Mouse (Mus musculus): Measurements from ENCODE around the gene Pgm2l1.
"Not testable (repeated sequence)": the region's sequence is repeated elsewhere in the genome, so short reads cannot be mapped to it uniquely, and the experiment has no call there.

Gene Pgm2l1

DNA sequence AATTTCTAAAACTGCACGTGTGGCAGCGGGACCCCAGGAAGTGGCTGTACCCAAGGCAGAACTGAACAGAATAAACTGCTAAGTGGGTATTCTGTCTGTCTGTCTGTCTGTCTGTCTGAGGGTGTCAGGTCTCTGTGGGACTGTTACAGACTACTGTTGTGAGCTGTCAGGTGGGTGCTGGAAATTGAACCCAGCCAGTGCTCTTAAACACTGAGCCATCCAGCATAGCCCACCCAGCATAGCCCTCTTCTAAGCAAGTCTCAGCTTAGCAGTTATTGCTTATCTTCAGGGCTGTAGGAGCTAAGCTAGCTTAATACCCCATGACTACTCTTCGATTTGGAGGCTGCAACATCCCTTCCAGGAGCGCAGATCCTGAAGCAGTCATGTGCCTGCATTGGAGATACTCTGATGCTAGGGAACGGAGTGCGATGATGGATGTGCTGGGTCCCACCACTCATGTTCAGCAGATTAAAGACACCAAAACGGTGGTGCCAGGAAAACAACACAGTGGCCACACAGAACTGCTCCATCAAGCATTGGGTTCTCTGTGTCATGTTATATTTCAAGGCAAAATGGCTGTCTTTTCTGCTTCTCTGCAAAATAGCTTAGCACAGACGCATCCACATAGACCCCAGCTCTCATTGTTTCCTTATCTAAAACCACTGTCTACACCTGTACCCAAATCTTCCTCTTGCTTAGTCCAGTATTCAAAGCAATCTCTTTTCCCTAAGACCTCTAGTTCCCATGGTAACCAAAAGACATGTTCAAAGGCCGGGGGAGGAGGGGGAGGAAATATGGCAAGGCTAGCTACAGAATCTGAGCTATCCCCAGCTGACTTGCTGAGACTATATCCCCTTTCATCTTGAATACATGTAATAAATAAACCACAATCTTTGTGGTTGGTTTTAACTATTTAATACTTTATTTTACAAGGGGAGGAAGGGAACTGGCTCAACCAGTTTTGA lies 10.3 kb upstream of the Pgm2l1 start:
- ATAC-seq (ENCODE audit: insufficient number of reproducible peaks, low FRiP score, low TSS enrichment), result no peak

DNA sequence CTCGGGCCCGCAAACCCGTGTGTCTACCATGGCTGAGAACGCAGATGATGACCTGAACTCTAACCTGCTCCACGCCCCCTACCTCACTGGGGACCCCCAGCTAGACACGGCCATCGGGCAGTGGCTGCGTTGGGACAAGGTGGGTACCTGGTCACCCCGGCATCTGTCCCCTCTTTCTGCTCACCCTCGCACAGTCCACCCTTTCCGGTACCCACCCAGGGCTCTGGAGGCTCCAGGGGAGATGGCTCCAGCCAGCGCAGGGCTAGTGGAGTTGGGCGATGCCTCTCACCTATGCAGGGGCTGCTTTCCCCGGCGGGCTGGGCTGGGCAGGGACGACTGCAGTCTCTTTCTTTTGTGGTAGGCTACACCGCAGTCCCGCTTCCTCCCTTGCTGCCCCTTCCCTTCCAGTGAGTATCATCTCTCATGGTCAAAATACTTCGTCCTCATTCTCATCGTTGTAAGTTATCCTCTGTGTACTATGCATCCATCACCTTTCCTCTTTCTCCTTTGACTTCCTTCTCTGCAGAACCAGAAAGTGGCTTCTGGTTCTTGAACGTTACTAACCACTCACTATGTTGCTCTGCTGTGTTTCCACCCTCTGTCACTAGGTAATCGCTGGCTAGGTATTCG lies 817 bp downstream of the Pgm2l1 start:
- no peak; the same call in 1 of the 2 replicates for ATAC-seq (ENCODE audit: insufficient number of reproducible peaks, low FRiP score, low TSS enrichment)

- no peak for ATAC-seq (ENCODE audit: insufficient number of reproducible peaks, low FRiP score, low TSS enrichment)
Measured at GRCm38 (mm10) chr7:100228957-100229356, 1.8 kb downstream of the Pgm2l1 start.

GRCm38 (mm10) chr7:100230646-100231045 lies 3.5 kb downstream of the Pgm2l1 start:
- no peak for ATAC-seq (ENCODE audit: insufficient number of reproducible peaks, low FRiP score, low TSS enrichment)

DNA sequence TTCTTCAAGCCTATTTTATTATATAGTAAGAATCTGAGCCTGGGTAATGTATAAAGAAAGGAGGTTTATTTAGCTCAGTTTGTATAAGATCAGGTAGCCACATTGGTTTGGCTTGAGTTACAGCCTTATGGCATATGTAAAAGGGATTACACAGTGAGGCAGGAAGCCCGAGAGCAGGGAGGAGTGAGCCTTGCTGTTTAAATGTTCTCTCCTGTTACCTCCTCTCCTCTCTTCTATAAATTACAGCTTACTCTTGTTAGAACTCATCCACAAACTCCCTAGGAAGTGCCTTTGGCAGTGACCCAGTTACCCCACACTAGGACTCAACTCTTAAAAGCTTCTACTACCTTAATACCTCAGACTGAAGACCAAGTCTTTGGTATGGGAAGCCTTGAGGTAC lies 4.5 kb downstream of the Pgm2l1 start:
- no peak for ATAC-seq (ENCODE audit: insufficient number of reproducible peaks, low FRiP score, low TSS enrichment)

- no peak for ATAC-seq (ENCODE audit: insufficient number of reproducible peaks, low FRiP score, low TSS enrichment)
Measured at GRCm38 (mm10) chr7:100233681-100234080, 6.5 kb downstream of the Pgm2l1 start.

DNA sequence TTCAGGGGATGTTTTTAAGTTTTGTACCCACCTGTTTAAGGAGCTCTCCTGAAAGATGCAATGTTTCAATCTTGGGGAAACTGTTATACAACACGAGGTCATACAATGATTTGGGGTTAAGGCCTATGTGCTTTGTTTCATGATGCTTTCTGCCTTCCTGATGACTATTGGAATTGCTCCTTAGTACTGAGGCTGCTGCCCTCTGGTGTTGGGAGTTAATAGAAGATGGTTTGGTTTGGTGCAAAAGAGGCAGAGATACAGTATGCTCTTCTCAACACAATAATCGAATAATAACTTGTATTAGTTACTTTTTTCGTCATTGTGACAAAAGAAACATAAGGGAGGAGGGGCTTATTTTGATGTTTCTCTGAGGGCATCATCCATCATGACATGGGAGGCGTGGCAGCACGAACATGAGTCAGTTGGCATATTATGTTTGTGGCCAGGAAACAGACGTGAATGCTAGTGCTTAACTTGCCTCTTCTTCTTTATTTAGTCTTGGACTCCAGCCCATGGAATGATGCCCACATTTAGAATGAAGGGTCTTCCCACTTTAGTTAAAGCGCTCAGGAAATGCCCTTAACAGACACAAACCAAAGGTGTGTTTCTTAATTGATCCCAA lies 7.2 kb downstream of the Pgm2l1 start:
- ATAC-seq (ENCODE audit: insufficient number of reproducible peaks, low FRiP score, low TSS enrichment), result no peak

DNA sequence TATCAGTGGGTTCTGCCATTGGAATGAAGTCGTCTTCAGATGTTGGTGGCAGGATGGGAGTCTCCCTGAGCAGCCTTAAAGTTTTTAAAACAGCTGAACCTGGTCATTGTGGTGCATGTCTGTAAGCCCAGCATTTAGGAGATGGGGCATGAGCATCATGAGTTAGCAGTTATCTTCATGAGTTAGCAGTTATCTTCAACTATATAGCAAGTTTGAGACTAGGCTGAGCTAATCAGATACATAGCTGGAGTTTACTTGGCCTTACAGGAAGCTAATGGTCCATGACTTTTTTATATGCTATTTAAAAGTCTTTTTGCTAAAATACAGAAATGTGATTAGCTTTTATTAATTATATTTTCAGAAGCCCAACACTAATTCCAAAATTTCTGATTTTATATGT lies 11.1 kb downstream of the Pgm2l1 start:
- no peak for ATAC-seq (ENCODE audit: insufficient number of reproducible peaks, low FRiP score, low TSS enrichment)

DNA sequence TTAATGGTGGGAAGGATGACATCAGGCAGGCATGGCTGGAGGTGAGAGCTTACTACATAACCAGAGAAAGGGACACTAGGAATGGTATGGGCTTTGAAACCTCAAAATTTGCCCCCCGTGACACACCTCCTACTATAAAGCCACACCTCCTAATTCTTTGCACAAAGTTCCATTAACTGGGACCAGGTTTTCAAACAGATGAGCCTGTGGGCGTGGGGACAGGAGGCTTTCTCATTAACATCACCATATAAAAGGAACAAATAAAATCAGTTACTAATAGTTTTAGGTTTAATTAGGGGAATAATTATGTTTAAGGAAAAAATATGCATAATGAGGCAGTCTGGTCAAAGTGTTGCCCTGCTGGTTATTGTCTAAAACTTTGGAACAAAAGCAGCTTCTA lies 13.4 kb downstream of the Pgm2l1 start:
- no peak for ATAC-seq (ENCODE audit: insufficient number of reproducible peaks, low FRiP score, low TSS enrichment)

GRCm38 (mm10) chr7:100243007-100243406 lies 15.8 kb downstream of the Pgm2l1 start:
- ATAC-seq (ENCODE audit: insufficient number of reproducible peaks, low FRiP score, low TSS enrichment), result no peak

- ATAC-seq (ENCODE audit: insufficient number of reproducible peaks, low FRiP score, low TSS enrichment), result no peak
Measured at GRCm38 (mm10) chr7:100244225-100244624, 17.0 kb downstream of the Pgm2l1 start.

DNA sequence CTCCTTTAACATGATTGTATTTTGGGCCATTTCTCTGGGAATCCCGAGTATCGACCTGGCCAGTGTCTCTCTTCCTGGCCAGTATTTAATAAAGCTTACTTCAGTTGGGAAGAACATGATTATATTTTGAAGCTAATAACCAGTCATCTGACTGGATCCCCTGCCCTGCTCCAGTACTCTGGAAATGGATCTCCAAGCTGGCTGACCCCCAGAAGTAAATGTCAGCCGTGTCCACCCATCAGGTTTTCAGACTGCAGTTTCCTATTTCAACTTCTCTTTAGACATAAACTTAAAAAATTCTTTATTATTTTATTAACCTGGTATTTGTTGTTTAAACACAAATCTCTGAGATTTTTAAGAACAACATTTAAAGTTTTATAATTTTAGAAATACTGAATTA lies 18.0 kb downstream of the Pgm2l1 start:
- no peak for ATAC-seq (ENCODE audit: insufficient number of reproducible peaks, low FRiP score, low TSS enrichment)

DNA sequence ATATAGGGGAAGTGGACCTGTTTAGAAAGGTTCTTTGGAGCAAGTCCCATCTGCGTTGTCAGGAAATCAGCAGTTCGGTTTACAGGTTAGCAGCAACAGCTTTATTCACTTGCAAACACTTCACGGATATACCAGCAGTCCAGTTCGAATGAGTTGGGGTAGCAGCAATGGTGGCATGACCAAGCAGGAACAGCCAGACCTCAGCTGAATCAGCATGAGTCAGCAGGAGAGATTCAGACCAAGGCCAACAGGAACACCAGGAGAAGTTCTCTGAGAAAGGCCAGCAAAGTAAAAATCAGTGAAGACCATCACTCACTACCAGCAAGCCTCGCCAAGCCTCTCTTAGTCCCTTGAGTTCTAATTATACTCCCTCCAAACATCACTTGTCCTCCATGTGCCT lies 23.5 kb downstream of the Pgm2l1 start:
- ATAC-seq (ENCODE audit: insufficient number of reproducible peaks, low FRiP score, low TSS enrichment), result no peak

GRCm38 (mm10) chr7:100262350-100262749 lies 35.2 kb downstream of the Pgm2l1 start:
- no peak for ATAC-seq (ENCODE audit: insufficient number of reproducible peaks, low FRiP score, low TSS enrichment)

DNA sequence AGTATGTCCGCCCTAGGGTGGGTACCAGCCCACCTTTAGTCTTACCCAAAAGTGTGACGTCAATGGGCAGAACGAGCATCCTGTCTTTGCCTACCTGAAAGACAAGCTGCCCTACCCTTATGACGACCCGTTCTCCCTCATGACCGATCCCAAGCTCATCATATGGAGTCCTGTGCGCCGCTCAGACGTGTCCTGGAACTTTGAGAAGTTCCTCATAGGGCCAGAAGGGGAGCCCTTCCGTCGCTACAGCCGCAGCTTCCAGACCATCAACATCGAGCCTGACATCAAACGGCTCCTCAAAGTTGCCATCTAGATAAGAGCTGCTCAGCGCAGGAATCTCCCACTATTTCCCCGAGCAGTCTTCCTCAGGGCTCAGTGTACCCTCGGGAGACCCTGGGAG lies 37.7 kb downstream of the Pgm2l1 start:
- ATAC-seq (ENCODE audit: insufficient number of reproducible peaks, low FRiP score, low TSS enrichment), result not testable (repeated sequence)

- ATAC-seq (ENCODE audit: insufficient number of reproducible peaks, low FRiP score, low TSS enrichment), result no peak
Measured at GRCm38 (mm10) chr7:100272369-100272768, 45.2 kb downstream of the Pgm2l1 start.

DNA sequence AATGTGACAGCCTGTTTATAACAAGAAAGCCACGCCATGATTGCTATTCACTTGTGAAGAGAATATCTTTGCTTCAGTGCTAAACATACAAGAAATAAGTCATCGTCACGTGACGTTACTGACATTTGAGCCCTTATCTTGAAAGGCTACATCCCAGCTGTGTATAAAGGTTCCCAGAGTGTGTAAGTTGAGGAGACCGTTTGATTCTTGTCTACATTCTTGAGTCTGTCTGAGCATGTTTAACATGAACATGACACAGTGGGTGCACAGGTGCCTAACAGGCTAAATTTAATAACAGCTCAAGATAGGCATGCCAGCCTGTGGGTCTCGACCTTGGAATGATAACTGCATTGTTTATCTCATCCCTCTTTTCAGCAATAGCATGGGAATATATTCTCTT lies 47.3 kb downstream of the Pgm2l1 start:
- ATAC-seq (ENCODE audit: insufficient number of reproducible peaks, low FRiP score, low TSS enrichment), result no peak

DNA sequence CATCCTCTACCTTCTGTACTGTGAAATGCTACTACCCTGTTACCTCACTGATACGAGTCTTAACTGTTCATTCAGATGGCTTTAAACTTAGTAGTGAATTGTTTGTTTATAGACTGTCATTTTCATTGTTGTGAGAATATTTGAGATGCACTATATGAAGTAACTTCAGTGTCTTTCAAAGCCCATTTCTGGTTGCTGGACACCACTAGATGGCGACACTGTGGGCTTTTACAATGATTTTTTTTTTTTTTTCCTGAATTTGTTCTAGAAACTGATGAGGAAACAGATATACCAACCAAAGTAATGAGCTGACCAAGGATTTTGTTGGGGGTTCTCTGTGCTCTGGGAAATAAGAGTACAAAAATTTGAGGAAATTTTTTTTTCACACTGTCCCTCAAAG lies 49.2 kb downstream of the Pgm2l1 start:
- ATAC-seq (ENCODE audit: insufficient number of reproducible peaks, low FRiP score, low TSS enrichment), result no peak

GRCm38 (mm10) chr7:100279803-100280202 lies 52.6 kb downstream of the Pgm2l1 start:
- ATAC-seq (ENCODE audit: insufficient number of reproducible peaks, low FRiP score, low TSS enrichment), result no peak

- no peak for ATAC-seq (ENCODE audit: insufficient number of reproducible peaks, low FRiP score, low TSS enrichment)
Measured at GRCm38 (mm10) chr7:100281596-100281995, 54.4 kb downstream of the Pgm2l1 start.

GRCm38 (mm10) chr7:100283298-100283697 lies 56.1 kb downstream of the Pgm2l1 start:
- no peak for ATAC-seq (ENCODE audit: insufficient number of reproducible peaks, low FRiP score, low TSS enrichment)
